Mouse (Mus musculus) embryonic fibroblast, embryonic 13.5 days (primary cell): ENCODE data around the gene Nfatc4. TPM values are rescaled to one million over a fixed set of nuclear protein-coding genes. Genes with fewer than 3 reads are reported as not detected.

Source experiments
- H3K27ac ChIP-seq: 2 replicates; pipeline ENCODE4 v1.5.1; 2012; ENCODE audit warnings: low read length, control low read depth, inconsistent platforms; ENCODE audit not compliant: insufficient read depth
- H3K4me1 ChIP-seq: 2 replicates; pipeline ENCODE4 v1.6.1; 2011; ENCODE audit warnings: low read length; ENCODE audit not compliant: control insufficient read depth, insufficient read depth
- H3K4me3 ChIP-seq: 2 replicates; pipeline ENCODE4 v1.5.1; 2011; ENCODE audit warnings: mild to moderate bottlenecking, control low read depth, low read length; ENCODE audit not compliant: insufficient read depth
- CTCF ChIP-seq: IDR thresholded peaks from 2 replicates; pipeline ENCODE4 v1.5.1; 2011; ENCODE audit warnings: mild to moderate bottlenecking, control low read depth, low read length, moderate library complexity, borderline replicate concordance; ENCODE audit not compliant: insufficient read depth
- POLR2A ChIP-seq: IDR thresholded peaks from 2 replicates; pipeline ENCODE4 v1.6.1; 2011; ENCODE audit warnings: low read depth, mild to moderate bottlenecking, control low read depth, low read length, moderate library complexity
- polyA plus RNA-seq: library from polyadenylated mRNA; stranded (reverse); fragments of >200 nt; gene quantifications from 2 replicates; pipeline ENCODE4 v1.2.4, GENCODE M21; 2011; ENCODE audit warnings: low read depth; ENCODE audit not compliant: missing spikeins, insufficient read length

The Nfatc4 gene
- polyA plus RNA-seq, 1 experiment: 98.2 TPM

DNA sequence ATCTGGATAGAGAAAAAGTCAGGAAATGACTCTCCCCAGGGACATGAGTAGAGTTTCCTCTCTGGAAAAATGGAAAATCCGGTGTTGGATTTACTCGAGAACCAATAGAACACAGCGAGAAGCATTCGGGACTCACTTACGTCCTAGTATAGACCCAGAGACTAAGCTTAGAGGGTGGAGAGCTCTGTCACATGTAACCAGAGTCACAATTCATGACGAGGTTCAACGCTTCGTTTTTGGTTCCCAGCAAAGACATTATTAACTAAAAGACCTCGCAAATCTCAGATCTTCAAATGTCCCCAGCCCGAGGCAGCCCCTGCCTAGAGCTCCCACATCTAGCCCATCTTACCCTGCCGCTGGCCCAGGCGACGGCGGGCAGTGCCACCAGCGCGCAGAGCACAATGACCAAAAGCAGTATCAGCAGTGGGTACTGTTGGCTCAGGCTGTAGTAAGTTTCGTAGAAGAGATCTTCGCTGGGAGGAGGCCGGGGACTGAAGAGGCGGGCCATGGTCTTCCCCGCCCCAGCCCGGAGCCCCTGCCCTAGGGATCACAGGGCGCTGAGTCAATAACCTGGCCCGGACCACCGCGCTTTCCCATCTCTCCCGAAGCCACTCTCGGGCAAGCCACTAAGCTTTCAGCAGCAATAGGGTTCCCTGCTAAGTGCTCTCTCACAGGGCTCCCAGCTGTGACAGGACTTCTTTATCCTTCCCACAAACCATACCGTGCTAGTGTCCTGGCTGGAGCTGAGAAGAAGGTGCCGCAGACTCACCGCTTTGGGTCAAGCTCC is 39.6 kb upstream of the Nfatc4 start:
- Histone ChIP-seq H3K4me3 (peak overlapping the region; percentile 31), H3K27ac (peak overlapping the region; percentile 72), H3K4me1 (peaks cover 2% of the 10 kb centered on the region; the same call in 1 of the 2 replicates)
- TF ChIP-seq CTCF: no peak
- TF ChIP-seq POLR2A: peak; percentile 58

DNA sequence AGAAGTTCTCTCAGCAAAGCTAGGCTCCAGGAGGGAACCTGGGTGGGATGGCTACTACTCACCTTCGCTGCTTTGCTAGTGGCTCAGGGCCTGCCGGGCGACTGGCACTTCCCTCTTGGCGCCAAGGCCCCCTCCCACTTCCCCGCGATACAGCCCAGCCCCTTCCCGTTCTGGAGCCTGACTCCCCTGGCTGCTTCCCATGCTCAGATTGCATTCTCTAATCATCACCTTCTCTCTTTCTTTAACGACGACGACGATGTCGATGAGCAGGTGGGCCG is 39.0 kb upstream of the Nfatc4 start, which contains the start of gene Adcy4:
Gene Adcy4, minus strand, starts transcription at position 138 of the 278 bp plus-strand sequence.
- TF ChIP-seq POLR2A (no peak; the same call in 1 of the 2 replicates), CTCF (no peak)
- Histone ChIP-seq H3K4me1 (peaks cover 2% of the 10 kb centered on the region; the same call in 1 of the 2 replicates), H3K27ac (peak within 1 kb of the TSS; percentile 72), H3K4me3 (peak within 1 kb of the TSS; percentile 31)

GRCm38 (mm10) chr14:55785195-55785594 is 37.7 kb upstream of the Nfatc4 start:
- Histone ChIP-seq H3K4me1 (peaks cover 2% of the 10 kb centered on the region; the same call in 1 of the 2 replicates), H3K4me3 (no peak overlapping the region), H3K27ac (no peak overlapping the region)
- TF ChIP-seq POLR2A (no peak), CTCF (peak; percentile 17; the same call in 1 of the 2 replicates)

DNA sequence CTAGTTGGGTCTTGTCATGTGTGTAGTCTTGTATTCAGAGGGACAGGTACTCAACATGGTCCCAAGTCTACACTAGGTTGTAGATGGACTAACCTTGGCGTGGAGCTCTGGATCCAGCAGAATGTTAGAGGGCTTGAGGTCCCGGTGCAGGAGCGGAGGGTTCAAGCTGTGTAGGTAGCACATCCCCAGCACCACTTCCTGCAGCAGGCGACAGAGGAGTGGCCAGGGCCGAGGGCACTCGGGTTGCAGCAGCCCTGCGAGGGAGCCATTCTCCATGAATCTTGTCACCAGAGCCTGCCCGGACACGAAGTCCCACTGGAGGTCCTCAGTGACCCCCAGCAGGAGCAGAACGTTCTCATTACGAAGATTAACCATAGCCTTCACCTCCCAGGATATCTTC is 35.2 kb upstream of the Nfatc4 start:
- H3K4me1 ChIP-seq: peaks cover 2% of the 10 kb centered on the region; the same call in 1 of the 2 replicates
- no peak for TF ChIP-seq POLR2A
- TF ChIP-seq CTCF: no peak
- H3K27ac ChIP-seq: no peak overlapping the region
- peak overlapping the region; percentile 48 for H3K4me3 ChIP-seq

GRCm38 (mm10) chr14:55788256-55789050 is 34.5 kb upstream of the Nfatc4 start, which contains the start of gene Ripk3:
Ripk3 (minus strand) TSS chr14:55788865.
- peaks cover 2% of the 10 kb centered on the region; the same call in 1 of the 2 replicates for H3K4me1 ChIP-seq
- peak; percentile 82 for TF ChIP-seq POLR2A
- TF ChIP-seq CTCF: peak; percentile 8; the same call in 1 of the 2 replicates
- H3K27ac ChIP-seq: no peak within 1 kb of the TSS
- H3K4me3 ChIP-seq: peak within 1 kb of the TSS; percentile 48

GRCm38 (mm10) chr14:55793461-55793860 is 29.5 kb upstream of the Nfatc4 start:
- H3K4me3 ChIP-seq: no peak overlapping the region
- peaks cover 3% of the 10 kb centered on the region; the same call in 1 of the 2 replicates for H3K4me1 ChIP-seq
- no peak overlapping the region for H3K27ac ChIP-seq
- TF ChIP-seq CTCF (no peak), POLR2A (no peak)

- Histone ChIP-seq H3K4me1 (peaks cover 3% of the 10 kb centered on the region; the same call in 1 of the 2 replicates), H3K27ac (no peak overlapping the region), H3K4me3 (no peak overlapping the region)
- TF ChIP-seq POLR2A: no peak
- TF ChIP-seq CTCF: no peak
Measured at GRCm38 (mm10) chr14:55793946-55794345, 29.0 kb upstream of the Nfatc4 start.

- Histone ChIP-seq H3K4me1 (peaks cover 3% of the 10 kb centered on the region; the same call in 1 of the 2 replicates), H3K27ac (no peak overlapping the region)
- no peak for TF ChIP-seq POLR2A
- no peak for TF ChIP-seq CTCF
Measured at GRCm38 (mm10) chr14:55795380-55796163, 27.4 kb upstream of the Nfatc4 start.

GRCm38 (mm10) chr14:55814885-55815284 is 8.1 kb upstream of the Nfatc4 start:
- no peak for TF ChIP-seq CTCF
- no peak for TF ChIP-seq POLR2A
- Histone ChIP-seq H3K4me3 (peak overlapping the region; percentile 22), H3K27ac (peak overlapping the region; percentile 79), H3K4me1 (no peaks in the 10 kb centered on the region)

More at GRCm38 (mm10) chr14:55795380-55796163, 27.4 kb upstream of the Nfatc4 start:
- H3K4me3 ChIP-seq: no peak overlapping the region
